Mouse (Mus musculus) myocyte (in vitro differentiated cells): ENCODE measurements around the gene Rab3gap2. TPM values are rescaled to one million over a fixed set of nuclear protein-coding genes. Genes with fewer than 3 reads are reported as not detected.

Experiments
- H3K27me3 ChIP-seq: one replicate; pipeline ENCODE4 v1.6.1; 2011; ENCODE audit not compliant: control insufficient read depth, insufficient read depth, insufficient read length
- H3K36me3 ChIP-seq: one replicate; pipeline ENCODE4 v1.6.1; 2011; ENCODE audit not compliant: control insufficient read depth, insufficient read depth
- H3K4me2 ChIP-seq: one replicate; pipeline ENCODE4 v1.6.1; 2011; ENCODE audit warnings: low read depth, control low read depth
- H3K4me3 ChIP-seq: one replicate; pipeline ENCODE4 v1.5.1; 2011; ENCODE audit warnings: mild to moderate bottlenecking, control low read depth, moderate library complexity
- H3K79me2 ChIP-seq: one replicate; pipeline ENCODE4 v1.6.1; 2011; ENCODE audit not compliant: control insufficient read depth, insufficient read depth
- H3ac ChIP-seq: one replicate; pipeline ENCODE4 v1.6.1; 2011; ENCODE audit not compliant: control insufficient read depth, insufficient read length
- CEBPB ChIP-seq: IDR thresholded peaks from 2 replicates; pipeline ENCODE4 v1.6.1; 2011; ENCODE audit warnings: mild to moderate bottlenecking, moderate library complexity; ENCODE audit not compliant: poor library complexity, insufficient read depth, severe bottlenecking
- E2F4 ChIP-seq: IDR thresholded peaks from one replicate; pipeline ENCODE4 v1.6.1; 2011; ENCODE audit warnings: mild to moderate bottlenecking, control low read depth, moderate library complexity; ENCODE audit not compliant: insufficient read depth
- MAX ChIP-seq: IDR thresholded peaks from one replicate; pipeline ENCODE4 v1.6.1; 2011; ENCODE audit warnings: low read depth, mild to moderate bottlenecking, control low read depth
- MYOD1 ChIP-seq, 3 experiments: IDR thresholded peaks; one replicate each; pipeline ENCODE4 v1.6.1; 2011; ENCODE audit warnings: control low read depth in 2 of 3, low read depth in 2 of 3, mild to moderate bottlenecking in 2 of 3, moderate library complexity in 1 of 3; ENCODE audit not compliant: insufficient read length in 2 of 3, control insufficient read depth in 1 of 3
- MYOG ChIP-seq, 3 experiments: IDR thresholded peaks; one replicate each; pipeline ENCODE4 v1.6.1; 2011; ENCODE audit warnings: control low read depth in 2 of 3, low read depth in 2 of 3, mild to moderate bottlenecking in 2 of 3; ENCODE audit not compliant: insufficient read length in 2 of 3, control insufficient read depth in 1 of 3, insufficient read depth in 1 of 3
- POLR2A ChIP-seq: IDR thresholded peaks from one replicate; pipeline ENCODE4 v1.6.1; 2011; ENCODE audit warnings: low read depth, mild to moderate bottlenecking, control low read depth, moderate library complexity; ENCODE audit not compliant: insufficient read length
- POLR2AphosphoS2 ChIP-seq: IDR thresholded peaks from one replicate; pipeline ENCODE4 v1.6.1; 2011; ENCODE audit warnings: low read depth, control low read depth; ENCODE audit not compliant: insufficient read length
- REST ChIP-seq: IDR thresholded peaks from one replicate; pipeline ENCODE4 v1.6.1; 2011; ENCODE audit warnings: mild to moderate bottlenecking, control low read depth, moderate library complexity; ENCODE audit not compliant: insufficient read depth, insufficient read length
- SRF ChIP-seq: IDR thresholded peaks from one replicate; pipeline ENCODE4 v1.6.1; 2011; ENCODE audit warnings: low read depth; ENCODE audit not compliant: control insufficient read depth, insufficient read length
- TCF12 ChIP-seq: IDR thresholded peaks from one replicate; pipeline ENCODE4 v1.6.1; 2011; ENCODE audit warnings: mild to moderate bottlenecking, control low read depth; ENCODE audit not compliant: poor library complexity, insufficient read depth, severe bottlenecking
- TCF3 ChIP-seq: IDR thresholded peaks from one replicate; pipeline ENCODE4 v1.6.1; 2011; ENCODE audit warnings: low read depth, control low read depth; ENCODE audit not compliant: insufficient read length
- USF1 ChIP-seq: IDR thresholded peaks from one replicate; pipeline ENCODE4 v1.6.1; 2011; ENCODE audit warnings: low read depth, mild to moderate bottlenecking, control low read depth, moderate library complexity
- polyA plus RNA-seq: library from polyadenylated mRNA; unstranded; fragments of >200 nt; fragmentation: generic; extraction: Trizol; gene quantifications from one replicate; pipeline ENCODE4 v1.2.1, GENCODE M21; 2012; ENCODE audit warnings: missing spikeins

The Rab3gap2 gene
- polyA plus RNA-seq, 1 experiment, result 32.2 TPM

- Histone ChIP-seq H3K36me3 (peaks cover 17% of the 10 kb centered on the region), H3K79me2 (peaks cover 15% of the 10 kb centered on the region), H3ac (peak within 1 kb of the TSS; percentile 98), H3K4me3 (peak within 1 kb of the TSS; percentile 62), H3K27me3 (no peaks in the 10 kb centered on the region), H3K4me2 (peak within 1 kb of the TSS; percentile 96)
- TF ChIP-seq USF1 (no peak), POLR2A (peak; percentile 85), POLR2AphosphoS2 (peak; percentile 70), MYOD1 (IDR thresholded peaks at IDR 0.05; ENCODE audit: control insufficient read depth in 1 of 3, insufficient read length in 2 of 3, low read depth in 2 of 3) (no peak), MYOG (IDR thresholded peaks at IDR 0.05; ENCODE audit: control insufficient read depth in 1 of 3, insufficient read depth in 1 of 3, insufficient read length in 2 of 3, low read depth in 2 of 3) (no peak)
These were observed 125.0 kb downstream of the Rab3gap2 start, which contains the start of gene Iars2 for GRCm38 (mm10) chr1:185328721-185329610. TSS of gene Iars2 (minus strand) at chr1:185329396.

- Histone ChIP-seq H3K79me2 (peaks cover 22% of the 10 kb centered on the region), H3K4me3 (peak overlapping the region; percentile 62), H3K36me3 (peaks cover 13% of the 10 kb centered on the region), H3K27me3 (no peaks in the 10 kb centered on the region), H3ac (no peak overlapping the region), H3K4me2 (peak overlapping the region; percentile 65)
- no peak for TF ChIP-seq CEBPB
These were observed 125.9 kb downstream of the Rab3gap2 start for GRCm38 (mm10) chr1:185329851-185330250.

DNA sequence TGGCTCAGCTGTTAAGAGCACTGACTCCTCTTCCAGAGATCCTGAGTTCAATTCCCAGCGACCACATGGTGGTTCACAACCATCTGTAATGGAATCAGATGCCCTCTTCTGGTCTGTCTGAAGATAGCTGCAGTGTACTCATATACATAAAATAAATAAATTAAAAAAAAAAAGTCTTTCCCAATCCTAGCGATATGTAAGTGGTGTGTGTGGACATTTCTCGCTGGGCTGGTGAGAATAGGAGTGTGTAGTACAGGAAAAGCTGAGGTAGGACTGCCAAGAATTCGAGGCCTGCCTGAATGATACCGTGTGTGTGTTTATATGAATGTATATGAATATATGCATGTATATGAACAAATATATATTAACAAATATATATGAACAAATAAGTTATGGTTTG lies 127.4 kb downstream of the Rab3gap2 start:
- no peak for TF ChIP-seq CEBPB
- TF ChIP-seq USF1, result no peak
- no peak for TF ChIP-seq MYOG (IDR thresholded peaks at IDR 0.05; ENCODE audit: control insufficient read depth in 1 of 3, insufficient read depth in 1 of 3, insufficient read length in 2 of 3, low read depth in 2 of 3)
- no peak for TF ChIP-seq E2F4
- TF ChIP-seq TCF12, result no peak
- TF ChIP-seq MAX, result no peak
- TF ChIP-seq TCF3, result no peak
- no peak for TF ChIP-seq SRF
- TF ChIP-seq POLR2A, result no peak
- TF ChIP-seq POLR2AphosphoS2, result no peak
- TF ChIP-seq MYOD1 (IDR thresholded peaks at IDR 0.05; ENCODE audit: control insufficient read depth in 1 of 3, insufficient read length in 2 of 3, low read depth in 2 of 3), result no peak
- TF ChIP-seq REST, result no peak
- H3K4me3 ChIP-seq, result peak overlapping the region; percentile 59
- H3K4me2 ChIP-seq, result peak overlapping the region; percentile 96
- peaks cover 26% of the 10 kb centered on the region for H3K79me2 ChIP-seq
- peak overlapping the region; percentile 56 for H3ac ChIP-seq
- H3K27me3 ChIP-seq, result no peaks in the 10 kb centered on the region
- peaks cover 5% of the 10 kb centered on the region for H3K36me3 ChIP-seq

DNA sequence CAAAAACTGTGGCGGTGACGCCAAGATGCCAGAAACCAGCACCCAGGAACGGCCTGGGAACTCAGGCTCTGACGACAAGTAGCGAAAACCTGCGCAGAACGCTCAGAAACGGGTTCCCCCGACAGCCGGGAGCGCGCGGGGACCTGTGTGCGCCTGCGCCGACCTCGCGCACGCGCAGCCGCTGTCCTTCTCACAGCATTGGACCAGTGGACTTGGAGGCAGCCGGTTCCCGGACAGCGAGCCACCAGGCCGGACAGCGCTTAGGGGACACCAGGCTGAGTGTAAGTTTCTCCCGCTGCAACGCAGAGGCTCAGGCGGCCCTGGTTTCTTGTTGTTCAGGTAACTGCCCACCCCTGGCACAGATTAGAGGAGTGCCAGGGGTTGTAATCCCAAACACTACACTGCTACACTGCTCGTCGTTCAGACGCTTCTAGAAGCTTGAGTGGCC lies 128.1 kb downstream of the Rab3gap2 start, which contains the start of gene Bpnt1:
TSS of gene Bpnt1 (plus strand) at position 167 of the 448 bp plus-strand sequence.
- Histone ChIP-seq H3K79me2 (peaks cover 26% of the 10 kb centered on the region), H3K27me3 (no peaks in the 10 kb centered on the region), H3K4me2 (peak within 1 kb of the TSS; percentile 96), H3ac (peak within 1 kb of the TSS; percentile 56), H3K36me3 (peaks cover 2% of the 10 kb centered on the region), H3K4me3 (peak within 1 kb of the TSS; percentile 59)
- TF ChIP-seq REST (no peak), POLR2AphosphoS2 (peak; percentile 97), SRF (no peak), USF1 (no peak), MYOD1 (IDR thresholded peaks at IDR 0.05; ENCODE audit: control insufficient read depth in 1 of 3, insufficient read length in 2 of 3, low read depth in 2 of 3) (no peak), POLR2A (peak; percentile 89), TCF12 (no peak), MAX (no peak), CEBPB (no peak), TCF3 (no peak), MYOG (IDR thresholded peaks at IDR 0.05; ENCODE audit: control insufficient read depth in 1 of 3, insufficient read depth in 1 of 3, insufficient read length in 2 of 3, low read depth in 2 of 3) (no peak), E2F4 (no peak)

DNA sequence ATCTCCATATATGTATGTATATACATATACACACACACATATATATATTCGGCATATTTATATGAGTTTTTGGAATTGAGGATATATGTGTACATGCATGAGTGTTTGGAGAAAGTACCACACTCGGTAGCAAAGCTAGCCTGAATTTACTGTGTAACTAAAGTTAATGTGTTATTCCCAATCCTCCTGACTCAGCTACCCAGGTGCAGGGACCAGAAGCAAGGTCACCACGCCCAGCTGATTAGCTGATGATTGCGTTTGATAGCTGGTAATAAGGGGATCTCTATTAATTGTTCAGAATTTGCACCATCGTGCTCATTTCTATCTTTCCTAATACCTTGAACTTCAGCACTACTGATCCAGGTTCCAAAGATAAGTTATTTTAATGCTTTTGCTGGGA lies 129.7 kb downstream of the Rab3gap2 start:
- Histone ChIP-seq H3K27me3 (no peaks in the 10 kb centered on the region), H3K4me2 (peak overlapping the region; percentile 96), H3K4me3 (no peak overlapping the region), H3K79me2 (peaks cover 26% of the 10 kb centered on the region), H3ac (no peak overlapping the region), H3K36me3 (peaks cover under 1% of the 10 kb centered on the region)
- TF ChIP-seq REST, result no peak
- no peak for TF ChIP-seq MYOG (IDR thresholded peaks at IDR 0.05; ENCODE audit: control insufficient read depth in 1 of 3, insufficient read depth in 1 of 3, insufficient read length in 2 of 3, low read depth in 2 of 3)
- no peak for TF ChIP-seq POLR2A
- no peak for TF ChIP-seq USF1
- TF ChIP-seq MYOD1 (IDR thresholded peaks at IDR 0.05; ENCODE audit: control insufficient read depth in 1 of 3, insufficient read length in 2 of 3, low read depth in 2 of 3), result no peak
- no peak for TF ChIP-seq CEBPB
- TF ChIP-seq POLR2AphosphoS2, result no peak
- TF ChIP-seq TCF3, result no peak
- no peak for TF ChIP-seq E2F4
- no peak for TF ChIP-seq MAX
- TF ChIP-seq SRF, result no peak
- no peak for TF ChIP-seq TCF12
